Comparison of ENCODE assay signal across 8 mouse cellular contexts in genomic region chr13:21749387-21750158, GRCm38 (mm10). TPM values are rescaled to one million over a fixed set of nuclear protein-coding genes. Genes with fewer than 3 reads are reported as not detected.
DNase-seq lines count a peak whose midpoint lies in the region; ATAC-seq and TF ChIP-seq lines count a peak whose summit lies in the region.

No protein-coding gene starts in this region.

- TF ChIP-seq EP300 in CH12.LX (IDR thresholded peaks at IDR 0.05; ENCODE audit: low read length) = no peak

- no peaks in the 10 kb centered on the region for H3K79me2 ChIP-seq in CH12.LX (replicated peaks; ENCODE audit: control insufficient read depth, extremely low read depth, insufficient read depth, poor library complexity, severe bottlenecking)

- DNase-seq in cerebellum, adult 2 months = no peak
- no peak for DNase-seq in cerebellum, postnatal 36 days
- DNase-seq in CH12.LX (ENCODE audit: extremely low read depth) = peak; percentile 67
- peak; percentile 60 for DNase-seq in limb, embryonic 14.5 days (ENCODE audit: low spot score)
- peak; percentile 66 for DNase-seq in retina, embryonic 14.5 days (ENCODE audit: low spot score)
- no peak for DNase-seq in adrenal gland, postnatal 14 days

- H3K9me3 ChIP-seq in CH12.LX (replicated peaks; ENCODE audit: low read length) = no peaks in the 10 kb centered on the region
- H3K9me3 ChIP-seq in embryonic facial prominence, embryonic 15.5 days (replicated peaks) = no peaks in the 10 kb centered on the region
- no peaks in the 10 kb centered on the region for H3K9me3 ChIP-seq in limb, embryonic 14.5 days (ENCODE audit: control insufficient read depth, low read length)

- peak overlapping the region; percentile 85 for H3K4me2 ChIP-seq in CH12.LX (ENCODE audit: insufficient read depth, low read depth, poor library complexity, severe bottlenecking)
- peak overlapping the region; percentile 62 for H3K4me2 ChIP-seq in embryonic facial prominence, embryonic 15.5 days (replicated peaks)
- H3K4me2 ChIP-seq in limb, embryonic 14.5 days (replicated peaks; ENCODE audit: low read depth, low read length, severe bottlenecking) = peak overlapping the region; percentile 83

- peak overlapping the region; percentile 48 for H3K4me3 ChIP-seq in cerebellum, adult 2 months (replicated peaks; ENCODE audit: insufficient read depth, low read depth, low read length)
- peak overlapping the region; percentile 53 to 69 (median 55) for H3K4me3 ChIP-seq in CH12.LX (replicated peaks in 1 of 3; ENCODE audit: low read depth in 2 of 3, low read length in 2 of 3, poor library complexity in 1 of 3)
- peak overlapping the region; percentile 51 for H3K4me3 ChIP-seq in embryonic facial prominence, embryonic 15.5 days (replicated peaks)
- peak overlapping the region; percentile 52 for H3K4me3 ChIP-seq in limb, embryonic 14.5 days (replicated peaks; ENCODE audit: low read length)

- H3K4me1 ChIP-seq in cerebellum, adult 2 months (ENCODE audit: control insufficient read depth, insufficient read depth, low read length) = no peaks in the 10 kb centered on the region
- peaks cover 0 to 14% of the 10 kb centered on the region in 2 experiments; a peak in 2 of 4 replicates for H3K4me1 ChIP-seq in CH12.LX (ENCODE audit: control insufficient read depth in 1 of 2, insufficient read depth in 2 of 2)
- H3K4me1 ChIP-seq in embryonic facial prominence, embryonic 15.5 days = peaks cover 16% of the 10 kb centered on the region
- peaks cover 20% of the 10 kb centered on the region for H3K4me1 ChIP-seq in limb, embryonic 14.5 days (ENCODE audit: control insufficient read depth, insufficient read depth, low read length)

- in situ Hi-C loops in CH12.LX (cut with MboI; ENCODE audit: low pct_ligation_motif_present, low pct_unique_long_range_greater_than_20kb, low sequenced_read_pairs) = loop anchor here (10.0 to 25.0 kb wide), 2 partner anchors 285 to 1813 kb away; partner anchors contain the start of genes Hist1h1d, Hist1h2ad, Hist1h2ae and Hist1h2ah

- H3K27ac ChIP-seq in cerebellum, adult 2 months (ENCODE audit: insufficient read depth, low read length) = no peak overlapping the region; the same call in 1 of the 2 replicates
- H3K27ac ChIP-seq in CH12.LX (ENCODE audit: insufficient read depth, low read depth) = peak overlapping the region; percentile 73
- peak overlapping the region; percentile 94 for H3K27ac ChIP-seq in embryonic facial prominence, embryonic 15.5 days (replicated peaks)
- peak overlapping the region; percentile 94 for H3K27ac ChIP-seq in limb, embryonic 14.5 days (replicated peaks; ENCODE audit: low read depth, low read length)

- no peak for ATAC-seq in embryonic facial prominence, embryonic 15.5 days (ENCODE audit: insufficient number of reproducible peaks, low FRiP score, low TSS enrichment, low read depth)
- ATAC-seq in limb, embryonic 14.5 days (ENCODE audit: low FRiP score, low read depth) = no peak
- no peak for ATAC-seq in frontal cortex, adult (ENCODE audit: low TSS enrichment)

- TF ChIP-seq POLR2A in cerebellum, adult 2 months (IDR thresholded peaks at IDR 0.05; ENCODE audit: borderline replicate concordance, insufficient read depth, low read length) = no peak
- peak; percentile 91 for TF ChIP-seq POLR2A in CH12.LX (IDR thresholded peaks at IDR 0.05; ENCODE audit: low read depth, low read length)
- peak; percentile 28; the same call in 1 of the 2 replicates for TF ChIP-seq POLR2A in limb, embryonic 14.5 days (IDR thresholded peaks at IDR 0.05; ENCODE audit: borderline replicate concordance, extremely low read depth, insufficient read depth, insufficient read length)

- TF ChIP-seq CTCF in cerebellum, adult 2 months (IDR thresholded peaks at IDR 0.05; ENCODE audit: borderline replicate concordance, insufficient read depth, low read depth, low read length) = no peak
- no peak for TF ChIP-seq CTCF in CH12.LX (conservative IDR thresholded peaks at IDR 0.05 in 1 of 2, IDR thresholded peaks at IDR 0.05 in 1 of 2; ENCODE audit: low read depth in 2 of 2, low read length in 2 of 2)

- H3K9ac ChIP-seq in CH12.LX (ENCODE audit: insufficient read depth, low read depth) = peak overlapping the region; percentile 86
- peak overlapping the region; percentile 44 for H3K9ac ChIP-seq in embryonic facial prominence, embryonic 15.5 days
- peak overlapping the region; percentile 57 for H3K9ac ChIP-seq in limb, embryonic 14.5 days (ENCODE audit: low read depth, low read length, severe bottlenecking)

- no peak for TF ChIP-seq RAD21 in CH12.LX (IDR thresholded peaks at IDR 0.05; ENCODE audit: low read depth, low read length)

- WGBS in cerebellum, adult 2 months = 15% methylated on average over 5 of the region's 5 CpGs
- 3% methylated on average over 5 of the region's 5 CpGs for WGBS in embryonic facial prominence, embryonic 15.5 days
- 6% methylated on average over 5 of the region's 5 CpGs for WGBS in limb, embryonic 14.5 days

- H3K27me3 ChIP-seq in cerebellum, adult 2 months (ENCODE audit: control insufficient read depth, insufficient read depth, low read length) = no peaks in the 10 kb centered on the region
- H3K27me3 ChIP-seq in CH12.LX (replicated peaks) = no peaks in the 10 kb centered on the region
- H3K27me3 ChIP-seq in embryonic facial prominence, embryonic 15.5 days = no peaks in the 10 kb centered on the region
- H3K27me3 ChIP-seq in limb, embryonic 14.5 days (ENCODE audit: control insufficient read depth, insufficient read depth, low read length) = no peaks in the 10 kb centered on the region

- dilution Hi-C loops in CH12.LX (cut with MboI; ENCODE audit: extremely low pct_ligation_motif_present, extremely low pct_unique_long_range_greater_than_20kb, low sequenced_read_pairs) = no loop called here

- no peaks in the 10 kb centered on the region for H3K36me3 ChIP-seq in CH12.LX (replicated peaks in 1 of 2; ENCODE audit: control insufficient read depth in 1 of 2, insufficient read depth in 1 of 2, low read length in 1 of 2)
- H3K36me3 ChIP-seq in embryonic facial prominence, embryonic 15.5 days = no peaks in the 10 kb centered on the region
- H3K36me3 ChIP-seq in limb, embryonic 14.5 days (ENCODE audit: control insufficient read depth, insufficient read depth, low read length) = no peaks in the 10 kb centered on the region

TF ChIP-seq in CH12.LX, 34 proteins besides CTCF, POLR2A, EP300 and RAD21 (continues in another document):
- no peak; the same call in 1 of the 2 replicates for TF ChIP-seq SIN3A (IDR thresholded peaks at IDR 0.05; ENCODE audit: low read length)
- TF ChIP-seq ZNF384 (IDR thresholded peaks at IDR 0.05; ENCODE audit: low read depth, low read length) = no peak
- TF ChIP-seq ETS1 (conservative IDR thresholded peaks at IDR 0.05; ENCODE audit: low read depth, low read length) = no peak
- TF ChIP-seq RCOR1 (conservative IDR thresholded peaks at IDR 0.05; ENCODE audit: low read depth, low read length) = no peak
- no peak for TF ChIP-seq MAFK (IDR thresholded peaks at IDR 0.05; ENCODE audit: insufficient replicate concordance, low read length)

RNA-seq across cellular contexts. Expression of gene Hist1h4k, which starts 0.7 kb away (rescaled TPM):
- polyA plus RNA-seq in cerebellum, adult 2 months (2012; rRNA removed) = 16.9 and 17.5 TPM in 2 replicates
- total RNA-seq in CH12.LX (2012; rRNA removed) (3,228 and 4,319 TPM in 2 replicates), CH12.LX (2014; rRNA removed) (15.2 and 25.4 TPM in 2 replicates)
- 5.6 and 13.2 TPM in 2 replicates for polyA plus RNA-seq in CH12.LX (2012; ENCODE audit: insufficient read length, low read depth)
- polyA plus RNA-seq in embryonic facial prominence, embryonic 15.5 days (2015; fragmentation: Nextera tagmentation; extraction: Ambion mirVana) = 1.5 and 2.9 TPM in 2 replicates
- polyA plus RNA-seq in limb, embryonic 14.5 days (2012; rRNA removed) = 22.1 and 22.3 TPM in 2 replicates
- 1.4 and 4.0 TPM in 2 replicates for polyA plus RNA-seq in limb, embryonic 14.5 days (2014; fragmentation: Nextera tagmentation; extraction: Ambion mirVana)
- 468 and 533 TPM in 2 replicates for total RNA-seq in adrenal gland, postnatal 14 days (2021)

RNA-seq across cellular contexts. Expression of gene Hist1h2ak, which starts 4.1 kb away (rescaled TPM):
- polyA plus RNA-seq in cerebellum, adult 2 months (2012; rRNA removed) = 1.9 and 2.4 TPM in 2 replicates
- total RNA-seq in CH12.LX (2012; rRNA removed) = 1,024 and 1,125 TPM in 2 replicates
- 7.3 and 16.6 TPM in 2 replicates for total RNA-seq in CH12.LX (2014; rRNA removed)
- polyA plus RNA-seq in CH12.LX (2012; ENCODE audit: insufficient read length, low read depth) = 1.8 and 6.2 TPM in 2 replicates
- polyA plus RNA-seq in embryonic facial prominence, embryonic 15.5 days (2015; fragmentation: Nextera tagmentation; extraction: Ambion mirVana) = 16.1 and 25.2 TPM in 2 replicates
- 26.8 and 28.1 TPM in 2 replicates for polyA plus RNA-seq in limb, embryonic 14.5 days (2012; rRNA removed)
- 11.0 and 17.9 TPM in 2 replicates for polyA plus RNA-seq in limb, embryonic 14.5 days (2014; fragmentation: Nextera tagmentation; extraction: Ambion mirVana)
- 72.0 and 91.7 TPM in 2 replicates for total RNA-seq in adrenal gland, postnatal 14 days (2021)

RNA-seq across cellular contexts. Expression of gene Hist1h2bn, which starts 4.3 kb away (rescaled TPM):
- polyA plus RNA-seq in cerebellum, adult 2 months (2012; rRNA removed) = 1.2 and 2.6 TPM in 2 replicates
- total RNA-seq in CH12.LX (2012; rRNA removed) (1,563 and 1,639 TPM in 2 replicates), CH12.LX (2014; rRNA removed) (16.5 and 24.0 TPM in 2 replicates)
- 2.6 and 3.1 TPM in 2 replicates for polyA plus RNA-seq in CH12.LX (2012; ENCODE audit: insufficient read length, low read depth)
- 3.4 and 3.6 TPM in 2 replicates for polyA plus RNA-seq in embryonic facial prominence, embryonic 15.5 days (2015; fragmentation: Nextera tagmentation; extraction: Ambion mirVana)
- 15.3 and 18.4 TPM in 2 replicates for polyA plus RNA-seq in limb, embryonic 14.5 days (2012; rRNA removed)
- 3.2 and 3.4 TPM in 2 replicates for polyA plus RNA-seq in limb, embryonic 14.5 days (2014; fragmentation: Nextera tagmentation; extraction: Ambion mirVana)
- total RNA-seq in adrenal gland, postnatal 14 days (2021) = 127 and 142 TPM in 2 replicates

RNA-seq across cellular contexts. Expression of gene Hist1h4j, which starts 14.7 kb away (rescaled TPM):
- polyA plus RNA-seq in cerebellum, adult 2 months (2012; rRNA removed) = 2.4 and 3.6 TPM in 2 replicates
- total RNA-seq in CH12.LX (2012; rRNA removed) (936 and 984 TPM in 2 replicates), CH12.LX (2014; rRNA removed) (18.5 and 27.8 TPM in 2 replicates)
- 1.1 and 1.8 TPM in 2 replicates for polyA plus RNA-seq in CH12.LX (2012; ENCODE audit: insufficient read length, low read depth)
- 1.7 and 1.9 TPM in 2 replicates for polyA plus RNA-seq in embryonic facial prominence, embryonic 15.5 days (2015; fragmentation: Nextera tagmentation; extraction: Ambion mirVana)
- 13.7 and 13.8 TPM in 2 replicates for polyA plus RNA-seq in limb, embryonic 14.5 days (2012; rRNA removed)
- 1.00 and 1.3 TPM in 2 replicates for polyA plus RNA-seq in limb, embryonic 14.5 days (2014; fragmentation: Nextera tagmentation; extraction: Ambion mirVana)
- total RNA-seq in adrenal gland, postnatal 14 days (2021) = 35.2 and 49.4 TPM in 2 replicates

RNA-seq across cellular contexts. Expression of gene Hist1h2bm, which starts 27.7 kb away (rescaled TPM):
- not detected in 2 replicates for polyA plus RNA-seq in cerebellum, adult 2 months (2012; rRNA removed)
- 1,752 and 1,804 TPM in 2 replicates for total RNA-seq in CH12.LX (2012; rRNA removed)
- total RNA-seq in CH12.LX (2014; rRNA removed) = 25.7 and 36.0 TPM in 2 replicates
- 0.87 TPM in 1 of 2 replicates, not detected in the other for polyA plus RNA-seq in CH12.LX (2012; ENCODE audit: insufficient read length, low read depth)
- polyA plus RNA-seq in embryonic facial prominence, embryonic 15.5 days (2015; fragmentation: Nextera tagmentation; extraction: Ambion mirVana) = 1.8 and 4.1 TPM in 2 replicates
- polyA plus RNA-seq in limb, embryonic 14.5 days (2012; rRNA removed) = 15.1 and 19.3 TPM in 2 replicates
- polyA plus RNA-seq in limb, embryonic 14.5 days (2014; fragmentation: Nextera tagmentation; extraction: Ambion mirVana) = 4.8 and 6.3 TPM in 2 replicates
- total RNA-seq in adrenal gland, postnatal 14 days (2021) = 57.9 and 74.0 TPM in 2 replicates

Comparison
In these comparisons a context has a peak if more than half of its experiments do, and no peak if none do; other contexts are left out.
1. DNase-seq: peak in CH12.LX (single experiment), limb, embryonic 14.5 days (single experiment) and retina, embryonic 14.5 days (single experiment); none in cerebellum, adult 2 months (0 of 2), cerebellum, postnatal 36 days (0 of 2) and adrenal gland, postnatal 14 days (single experiment).
2. Peak in every context shown above with its lines, with median percentiles within 50 percentile points of each other: H3K4me3 ChIP-seq, H3K4me2 ChIP-seq and H3K9ac ChIP-seq.